Mouse (Mus musculus) liver, postnatal 0 days (tissue): ENCODE results near the gene Lsm3. TPM values are rescaled to one million over a fixed set of nuclear protein-coding genes. Genes with fewer than 3 reads are reported as not detected.

Experiments used
- ATAC-seq: fragments of 200-750 bp; cut with Nextera tagmentation; 2 replicates; pipeline ENCODE4 v1.8.0; 2017; ENCODE audit warnings: mild to moderate bottlenecking, moderate library complexity
- DNase-seq: peaks from one replicate; pipeline ENCODE4 v3.0.0-alpha.2; 2016
- H3K27ac ChIP-seq: fragments of 300-500 bp; sonication (generic); 2 replicates; pipeline ENCODE4 v1.5.1; 2014; ENCODE audit warnings: antibody characterized with exemption, moderate library complexity, mild to moderate bottlenecking, low read depth
- H3K27me3 ChIP-seq: fragments of 300-500 bp; sonication (generic); 2 replicates; pipeline ENCODE4 v1.6.1; 2014; ENCODE audit warnings: low read length, control low read depth, mixed read lengths; ENCODE audit not compliant: insufficient read depth
- H3K36me3 ChIP-seq: fragments of 300-500 bp; sonication (generic); replicated peaks from 2 replicates; pipeline ENCODE4 v1.6.1; 2014; ENCODE audit warnings: mild to moderate bottlenecking, control low read depth, low read length, moderate library complexity, mixed read lengths; ENCODE audit not compliant: insufficient read depth
- H3K4me1 ChIP-seq: fragments of 300-500 bp; sonication (generic); 2 replicates; pipeline ENCODE4 v1.6.1; 2014; ENCODE audit warnings: antibody characterized with exemption, mild to moderate bottlenecking, control low read depth; ENCODE audit not compliant: insufficient read depth
- H3K4me2 ChIP-seq: fragments of 300-500 bp; sonication (generic); 2 replicates; pipeline ENCODE4 v1.6.1; 2014; ENCODE audit warnings: low read depth, mild to moderate bottlenecking, low read length, moderate library complexity, mixed read lengths
- H3K4me3 ChIP-seq: fragments of 300-500 bp; sonication (generic); 2 replicates; pipeline ENCODE4 v1.5.1; 2014; ENCODE audit warnings: low read depth, low read length
- H3K9ac ChIP-seq: fragments of 300-500 bp; sonication (generic); replicated peaks from 2 replicates; pipeline ENCODE4 v1.6.1; 2014; ENCODE audit warnings: mild to moderate bottlenecking, moderate library complexity
- H3K9me3 ChIP-seq: fragments of 300-500 bp; sonication (generic); 2 replicates; pipeline ENCODE4 v1.6.1; 2016; ENCODE audit warnings: mild to moderate bottlenecking, control low read depth, low read length, mixed read lengths
- CTCF ChIP-seq: sonication (generic); IDR thresholded peaks from 2 replicates; pipeline ENCODE4 v1.5.1; 2016; ENCODE audit warnings: antibody characterized with exemption, low read depth
- EP300 ChIP-seq: IDR thresholded peaks from 2 replicates; pipeline ENCODE4 v1.6.1; 2016; ENCODE audit warnings: antibody characterized with exemption, low read depth, mild to moderate bottlenecking
- WGBS: fragments of 180-500 bp; shearing (Covaris S2); extraction: QIAGEN DNeasy Blood & Tissue Kit; methylation state at CpG from one replicate; pipeline ENCODE4 v1.1.7; 2014; ENCODE audit not compliant: insufficient replicate concordance; 5-methylcytosine and 5-hydroxymethylcytosine counted together
- polyA plus RNA-seq: library from polyadenylated mRNA; unstranded; fragments of >200 nt; fragmentation: Nextera tagmentation; extraction: Ambion mirVana; gene quantifications from 2 replicates; pipeline ENCODE4 v1.2.1, GENCODE M21; 2015

Gene Lsm3
- polyA plus RNA-seq, 1 experiment from 2014 or later: 69.6 TPM

DNA sequence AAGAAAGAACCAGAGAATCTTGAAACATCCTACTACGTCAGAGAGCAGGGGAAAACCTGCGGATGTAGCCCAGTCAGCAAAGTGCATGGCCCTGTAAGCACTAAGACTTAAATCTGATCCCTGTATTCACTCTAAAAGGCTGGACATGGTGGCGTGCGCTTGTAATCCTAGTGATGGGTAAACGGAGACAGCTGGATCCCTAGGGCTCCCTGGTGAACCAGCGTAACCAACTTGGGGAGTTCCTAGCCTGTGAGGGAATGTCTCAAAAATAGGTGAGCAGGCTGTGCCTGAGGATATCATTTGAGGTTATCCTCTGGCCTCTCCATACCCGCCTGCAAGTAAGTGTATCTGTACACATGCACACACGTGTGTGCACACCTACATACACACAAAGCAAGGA, 14.9 kb downstream of the Lsm3 start:
- no peak overlapping the region for H3K4me3 ChIP-seq
- no peak for TF ChIP-seq CTCF
- no peak for TF ChIP-seq EP300
- no peaks in the 10 kb centered on the region for H3K36me3 ChIP-seq
- H3K9me3 ChIP-seq: no peaks in the 10 kb centered on the region
- no peak for DNase-seq
- no peaks in the 10 kb centered on the region for H3K27me3 ChIP-seq
- WGBS: 78% methylated on average over 8 of the region's 8 CpGs
- ATAC-seq: no peak
- H3K4me1 ChIP-seq: no peaks in the 10 kb centered on the region
- no peak overlapping the region for H3K9ac ChIP-seq
- H3K4me2 ChIP-seq: no peak overlapping the region
- H3K27ac ChIP-seq: no peak overlapping the region

DNA sequence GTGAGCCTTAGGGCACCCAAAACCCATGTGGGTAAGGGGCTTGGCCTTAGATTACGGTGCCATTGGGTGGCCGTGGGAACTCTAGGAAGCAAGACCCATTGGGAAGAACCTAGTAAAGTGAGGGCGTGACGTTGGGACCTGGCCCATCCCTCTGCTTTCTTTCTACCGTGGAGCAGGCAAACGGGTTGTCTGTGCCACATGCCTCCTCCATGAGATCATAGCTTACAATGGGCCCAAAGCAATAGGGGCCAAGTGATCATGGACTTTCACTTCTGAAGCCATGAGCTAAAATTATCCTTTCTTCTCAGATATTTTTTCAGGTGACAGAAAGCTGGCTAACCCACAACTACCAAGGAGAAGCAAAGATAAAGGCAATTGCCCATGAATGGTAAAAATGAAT, 15.5 kb downstream of the Lsm3 start:
- no peaks in the 10 kb centered on the region for H3K27me3 ChIP-seq
- H3K36me3 ChIP-seq: no peaks in the 10 kb centered on the region
- H3K27ac ChIP-seq: no peak overlapping the region
- no peaks in the 10 kb centered on the region for H3K9me3 ChIP-seq
- H3K4me2 ChIP-seq: no peak overlapping the region
- no peaks in the 10 kb centered on the region for H3K4me1 ChIP-seq
- no peak overlapping the region for H3K4me3 ChIP-seq
- ATAC-seq (no peak), DNase-seq (no peak)
- 73% methylated on average over 6 of the region's 6 CpGs for WGBS
- H3K9ac ChIP-seq: no peak overlapping the region
- no peak for TF ChIP-seq EP300
- TF ChIP-seq CTCF: no peak

DNA sequence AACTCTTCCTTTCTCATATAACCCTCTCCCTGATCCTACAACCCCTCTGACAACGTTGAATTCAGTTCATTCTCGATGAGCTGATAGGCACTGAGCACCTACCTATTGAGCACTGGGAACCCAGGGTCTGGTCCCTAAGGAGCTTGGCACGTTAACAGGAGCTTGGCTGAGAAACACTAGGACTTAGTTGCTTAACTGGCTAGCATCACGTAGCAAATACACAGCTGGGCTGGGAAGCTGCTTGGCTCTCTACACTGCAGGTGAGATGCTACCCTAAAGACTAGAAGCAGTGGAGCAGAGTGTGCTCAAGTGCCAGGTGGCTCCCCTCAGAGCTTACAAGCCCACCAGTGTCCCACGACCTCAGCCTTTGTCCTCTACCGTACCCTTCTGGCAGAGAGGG, 16.9 kb downstream of the Lsm3 start:
- Histone ChIP-seq H3K9me3 (no peaks in the 10 kb centered on the region), H3K4me2 (no peak overlapping the region), H3K4me1 (no peaks in the 10 kb centered on the region), H3K9ac (no peak overlapping the region), H3K27me3 (no peaks in the 10 kb centered on the region), H3K4me3 (no peak overlapping the region), H3K27ac (no peak overlapping the region), H3K36me3 (no peaks in the 10 kb centered on the region)
- TF ChIP-seq EP300: no peak
- TF ChIP-seq CTCF: no peak
- ATAC-seq (no peak), DNase-seq (no peak)
- WGBS: 65% methylated on average over 6 of the region's 6 CpGs

DNA sequence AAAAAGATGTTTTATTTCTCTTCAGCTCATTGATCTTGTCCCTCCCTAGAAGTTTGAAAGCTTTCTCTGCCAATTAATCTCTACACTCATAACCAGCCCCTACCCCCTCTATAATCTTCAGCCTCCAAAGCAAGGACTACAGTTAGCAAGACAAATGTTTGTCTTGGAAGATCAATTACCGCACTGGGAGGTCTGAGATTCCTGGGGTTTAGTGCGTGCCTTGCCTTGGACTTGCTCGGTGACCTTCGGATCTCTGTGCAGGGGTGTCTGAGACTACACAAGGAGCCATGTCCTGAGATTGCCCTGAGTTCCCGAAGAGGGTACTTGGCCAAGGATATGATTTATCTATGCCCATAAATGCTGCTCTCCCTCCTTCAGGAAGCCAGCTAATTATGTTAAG, 17.6 kb downstream of the Lsm3 start:
- 52% methylated on average over 5 of the region's 5 CpGs for WGBS
- no peak overlapping the region for H3K9ac ChIP-seq

DNA sequence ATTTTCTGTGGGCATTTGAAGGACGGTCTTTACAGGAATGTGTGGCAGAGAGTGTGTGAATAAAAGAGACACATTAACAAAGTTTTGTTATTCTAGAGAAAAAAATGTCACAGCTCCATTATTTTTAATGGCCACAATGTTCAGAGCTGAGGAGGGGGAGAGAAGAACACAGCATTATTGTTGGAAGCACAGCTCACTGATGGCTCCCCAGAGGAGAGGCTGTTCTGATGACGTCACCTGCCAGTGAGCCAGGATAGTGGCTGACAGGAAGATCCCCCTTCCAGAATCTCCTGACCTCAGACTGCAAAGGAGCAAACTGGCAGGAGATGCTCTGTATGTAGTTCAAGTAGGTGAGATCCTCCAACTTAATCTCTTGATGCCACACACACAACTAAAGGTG, 18.0 kb downstream of the Lsm3 start:
- no peak for TF ChIP-seq EP300
- TF ChIP-seq CTCF: no peak
- Histone ChIP-seq H3K9me3 (no peaks in the 10 kb centered on the region), H3K4me1 (no peaks in the 10 kb centered on the region), H3K27me3 (no peaks in the 10 kb centered on the region), H3K4me3 (no peak overlapping the region), H3K4me2 (no peak overlapping the region), H3K36me3 (no peaks in the 10 kb centered on the region), H3K9ac (no peak overlapping the region), H3K27ac (no peak overlapping the region)
- WGBS: 65% methylated on average over 2 of the region's 2 CpGs
- ATAC-seq: no peak
- DNase-seq: no peak

More for the DNA sequence above, 17.6 kb downstream of the Lsm3 start:
- Histone ChIP-seq H3K27me3 (no peaks in the 10 kb centered on the region), H3K9me3 (no peaks in the 10 kb centered on the region), H3K4me1 (no peaks in the 10 kb centered on the region), H3K4me2 (no peak overlapping the region), H3K27ac (no peak overlapping the region), H3K36me3 (no peaks in the 10 kb centered on the region), H3K4me3 (no peak overlapping the region)
- TF ChIP-seq EP300: no peak
- TF ChIP-seq CTCF: no peak
- DNase-seq (no peak), ATAC-seq (no peak)

DNA sequence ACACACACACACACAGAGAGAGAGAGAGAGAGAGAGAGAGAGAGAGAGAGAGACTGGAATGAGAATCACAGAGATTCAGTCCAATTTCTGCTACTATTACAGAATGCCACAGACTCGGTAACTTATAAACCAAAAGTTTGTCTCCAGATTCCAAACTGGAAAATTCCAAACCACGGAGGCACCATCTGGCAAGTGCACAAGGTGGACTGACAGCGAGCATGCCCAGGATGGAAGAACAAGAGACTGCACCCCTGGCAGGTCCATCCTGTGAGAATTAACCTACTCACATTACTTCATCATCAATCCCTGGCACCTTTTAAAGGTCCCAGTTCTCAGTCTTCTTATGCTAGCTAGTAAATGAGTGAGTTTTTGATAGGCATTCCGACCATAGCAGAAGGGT, 18.5 kb downstream of the Lsm3 start:
- WGBS: 72% methylated on average over 4 of the region's 4 CpGs

DNA sequence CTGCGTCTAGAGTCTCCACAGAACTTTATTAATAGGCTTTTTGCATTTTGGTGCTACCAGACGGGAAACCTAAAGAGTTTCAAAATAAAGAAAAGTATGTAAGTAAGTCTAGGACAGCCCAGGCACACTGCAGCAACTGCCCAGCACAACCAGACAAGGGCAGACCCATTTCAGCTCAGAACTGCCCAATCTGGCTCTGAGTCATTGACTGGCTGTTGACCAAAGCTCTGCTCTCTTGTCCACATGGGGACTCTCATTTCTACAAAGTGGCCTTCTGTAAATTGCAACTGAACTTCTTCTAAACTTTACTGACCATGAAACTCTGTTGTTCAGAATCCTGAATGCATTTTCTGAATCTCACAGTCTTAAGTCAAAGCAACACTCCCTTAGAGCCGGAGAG, 19.5 kb downstream of the Lsm3 start:
- no peaks in the 10 kb centered on the region for H3K27me3 ChIP-seq
- H3K27ac ChIP-seq: no peak overlapping the region
- 66% methylated on average over 3 of the region's 3 CpGs for WGBS
- ATAC-seq (no peak), DNase-seq (no peak)
- no peak overlapping the region for H3K9ac ChIP-seq
- H3K4me3 ChIP-seq: no peak overlapping the region
- H3K9me3 ChIP-seq: no peaks in the 10 kb centered on the region
- no peak overlapping the region for H3K4me2 ChIP-seq
- TF ChIP-seq EP300: no peak
- no peak for TF ChIP-seq CTCF
- H3K36me3 ChIP-seq: no peaks in the 10 kb centered on the region
- no peaks in the 10 kb centered on the region for H3K4me1 ChIP-seq

More for the DNA sequence above, 18.5 kb downstream of the Lsm3 start:
- H3K4me2 ChIP-seq: no peak overlapping the region
- no peak for DNase-seq
- H3K9me3 ChIP-seq: no peaks in the 10 kb centered on the region
- no peaks in the 10 kb centered on the region for H3K4me1 ChIP-seq
- no peak overlapping the region for H3K4me3 ChIP-seq
- H3K27me3 ChIP-seq: no peaks in the 10 kb centered on the region
- no peak for TF ChIP-seq EP300
- TF ChIP-seq CTCF: no peak
- H3K36me3 ChIP-seq: no peaks in the 10 kb centered on the region
- no peak overlapping the region for H3K9ac ChIP-seq
- ATAC-seq: no peak
- no peak overlapping the region for H3K27ac ChIP-seq
